Mouse (Mus musculus): ENCODE data around the gene Aox1.

The Aox1 gene

DNA sequence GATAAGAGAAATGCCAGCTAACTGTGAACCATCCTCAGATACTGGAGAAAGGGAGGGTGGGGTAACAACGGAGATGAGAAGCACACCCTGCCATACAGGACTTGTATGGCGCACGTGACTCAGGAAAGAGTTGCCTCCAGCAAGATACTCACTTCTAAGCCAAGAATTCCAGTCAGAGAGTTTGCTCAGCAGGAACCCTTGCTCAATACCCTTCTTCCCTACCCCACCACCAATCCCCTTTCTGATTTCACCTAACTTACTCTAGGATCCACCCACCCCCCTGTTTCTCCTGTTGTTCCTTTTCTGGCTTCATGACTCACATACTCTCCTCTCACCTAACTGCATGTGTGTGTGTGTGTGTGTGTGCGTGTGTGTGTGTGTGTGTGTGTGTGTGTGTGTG lies 81.6 kb downstream of the Aox1 start:
- CTCF ChIA-PET = interaction anchor here (0.6 kb wide), 1 partner anchor 203 kb away, joined by 6 read pairs; no protein-coding TSS in a partner anchor

DNA sequence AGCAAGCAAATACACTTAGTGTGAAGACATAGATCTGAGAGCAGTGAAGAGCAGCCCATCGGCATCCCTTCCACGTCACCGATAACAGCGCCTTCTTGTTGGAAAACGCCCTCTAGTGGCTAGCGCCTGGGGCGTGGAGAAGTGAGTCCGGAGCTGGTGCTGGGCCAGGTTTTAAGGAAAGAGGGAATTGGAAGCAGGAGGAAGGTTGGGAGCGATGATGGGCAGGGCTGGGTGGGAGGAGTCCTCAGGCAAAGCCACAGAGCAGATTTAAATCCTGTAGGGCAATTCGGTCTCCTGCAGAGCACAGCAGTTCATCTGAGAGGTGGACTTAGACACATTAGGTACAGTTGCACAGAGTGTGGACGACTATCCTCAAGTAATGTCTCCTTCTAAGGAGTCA lies 83.1 kb downstream of the Aox1 start, which contains the start of gene Aox3:
Aox3 (plus strand) TSS at position 251 of the 400 bp plus-strand sequence.
- CTCF ChIA-PET = no interaction called here

DNA sequence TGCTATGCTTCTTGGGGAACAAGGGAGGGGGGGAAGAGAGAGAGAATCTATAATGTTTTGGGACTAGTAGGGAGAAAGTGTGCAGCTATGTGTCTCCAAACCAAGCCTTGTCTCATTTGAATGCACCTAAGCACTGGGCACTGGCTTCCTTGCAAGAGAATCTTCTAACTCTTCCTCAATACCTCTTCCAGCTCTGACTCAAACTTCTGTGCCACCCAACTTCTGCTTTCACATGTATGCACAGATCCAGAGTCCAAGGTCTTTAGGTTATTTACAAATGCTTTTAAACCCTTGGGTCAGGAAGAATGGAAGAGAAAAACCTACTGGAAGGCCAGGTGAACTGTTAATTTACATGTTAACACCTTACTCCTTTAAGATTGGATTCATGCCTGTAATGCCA lies 83.7 kb downstream of the Aox1 start:
- CTCF ChIA-PET = no interaction called here

DNA sequence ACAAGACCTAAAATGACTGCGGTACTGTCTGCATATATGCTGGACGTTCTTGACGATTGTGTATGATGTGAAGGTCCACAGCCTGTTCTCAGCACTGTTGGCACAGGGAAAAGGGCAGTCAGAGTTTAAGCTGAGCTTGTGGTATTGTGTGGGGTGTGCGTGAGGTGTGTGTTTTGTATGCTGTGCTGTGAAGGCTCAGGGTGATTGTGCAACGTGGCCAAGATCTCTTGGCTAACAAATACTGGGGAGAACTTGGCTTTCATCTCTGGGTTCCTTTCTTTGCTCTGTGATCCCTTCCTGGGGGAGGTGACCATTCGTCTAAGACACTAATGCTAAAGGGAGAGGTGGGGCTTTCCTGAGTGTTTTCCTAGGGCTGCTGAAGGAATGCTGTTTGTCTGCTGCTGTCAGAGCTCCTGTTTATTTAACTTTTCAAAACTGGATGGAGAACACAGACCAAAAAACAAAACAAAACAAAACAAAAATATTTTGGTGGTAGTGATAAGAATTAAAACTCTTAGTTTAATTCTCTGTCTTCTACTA lies 84.4 kb downstream of the Aox1 start:
- CTCF ChIA-PET = no interaction called here

DNA sequence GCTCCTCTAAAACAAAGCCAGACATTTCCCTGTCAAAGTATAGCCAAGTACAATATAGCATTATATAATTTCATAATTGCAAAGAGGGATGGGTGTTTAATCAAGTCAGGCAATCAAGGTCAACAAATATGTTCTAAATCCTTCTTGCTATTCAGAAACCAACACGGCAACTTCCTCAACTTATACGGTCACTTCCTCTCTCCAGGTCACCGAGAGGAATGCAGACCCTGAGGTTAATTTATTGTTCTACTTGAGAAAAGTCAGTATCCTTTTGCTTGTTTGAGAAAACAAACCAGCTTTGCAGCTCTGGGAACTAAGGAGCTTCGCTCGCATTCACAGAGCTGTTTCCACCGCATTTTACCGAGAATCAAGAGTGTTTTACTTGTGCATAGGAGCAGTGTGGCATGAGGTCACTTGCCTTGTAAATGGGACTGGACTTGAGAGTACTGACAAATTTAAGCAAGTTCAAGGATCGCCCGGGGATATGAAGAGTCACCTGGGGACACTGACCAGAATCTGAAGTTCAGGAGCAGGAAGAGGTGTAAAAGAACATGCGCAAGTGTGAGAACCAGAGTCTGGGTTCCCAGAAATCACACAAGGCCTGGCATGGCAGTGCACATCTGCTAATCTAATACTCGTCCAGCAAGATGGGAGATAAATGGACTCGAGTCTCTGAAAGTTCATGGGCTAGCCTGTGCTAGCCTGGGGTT lies 85.1 kb downstream of the Aox1 start:
- CTCF ChIA-PET = no interaction called here

DNA sequence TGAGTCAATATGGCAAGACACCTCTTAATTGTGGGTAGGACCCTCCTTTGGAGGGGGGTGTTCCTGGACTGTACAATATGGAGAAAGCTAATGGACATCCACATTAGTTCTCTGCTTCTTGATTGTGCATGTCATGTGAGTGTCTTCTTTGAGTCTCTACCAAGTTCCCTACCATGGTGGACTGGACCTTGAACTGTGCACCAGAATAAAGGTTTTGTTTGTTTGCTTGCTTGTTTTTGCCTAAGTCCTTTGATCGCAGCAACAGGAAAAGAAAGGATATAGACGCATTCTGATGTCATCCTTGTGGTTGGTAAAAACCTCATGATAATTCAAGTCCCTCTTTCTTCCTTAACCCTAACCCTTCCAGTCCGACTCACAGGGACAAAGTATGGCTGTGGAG lies 88.5 kb downstream of the Aox1 start:
- CTCF ChIA-PET = no interaction called here

DNA sequence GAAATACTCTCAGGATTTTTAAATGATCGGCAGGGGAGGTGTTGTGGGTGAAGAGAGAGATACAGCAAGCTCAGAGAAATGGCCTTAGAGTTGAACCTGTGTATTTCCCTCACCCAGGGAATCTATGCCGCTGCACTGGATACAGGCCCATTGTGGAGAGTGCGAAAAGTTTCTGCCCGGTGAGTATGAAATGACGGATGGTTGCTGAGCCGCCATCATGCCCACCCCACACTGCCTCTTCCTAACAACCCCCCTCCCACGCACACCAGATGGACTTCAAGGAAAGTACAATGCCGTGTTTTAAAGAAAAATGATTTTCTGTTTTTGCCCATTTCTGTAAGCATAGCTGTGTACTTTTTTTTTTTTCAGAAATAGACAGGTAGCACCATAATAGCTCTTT lies 95.2 kb downstream of the Aox1 start:
- CTCF ChIA-PET = no interaction called here

DNA sequence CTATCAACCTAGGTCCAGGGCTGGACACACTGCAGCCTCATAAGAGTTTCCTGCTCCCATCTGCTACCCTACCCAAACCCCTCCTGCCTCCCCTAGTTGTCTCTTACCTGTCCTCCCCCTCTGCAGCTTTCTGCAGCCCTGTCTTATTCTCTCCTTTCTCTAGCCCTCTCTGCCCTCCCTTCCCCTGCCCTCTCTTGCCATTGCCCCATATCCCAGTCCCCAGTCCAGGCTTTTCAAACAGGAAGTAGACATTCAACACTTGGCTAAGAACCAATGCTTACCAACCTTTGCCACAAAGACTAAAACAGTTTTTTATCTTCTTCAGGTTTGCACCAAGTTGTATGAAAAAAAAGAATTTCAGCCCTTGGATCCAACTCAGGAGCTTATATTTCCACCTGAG lies 108.2 kb downstream of the Aox1 start:
- CTCF ChIA-PET = no interaction called here

DNA sequence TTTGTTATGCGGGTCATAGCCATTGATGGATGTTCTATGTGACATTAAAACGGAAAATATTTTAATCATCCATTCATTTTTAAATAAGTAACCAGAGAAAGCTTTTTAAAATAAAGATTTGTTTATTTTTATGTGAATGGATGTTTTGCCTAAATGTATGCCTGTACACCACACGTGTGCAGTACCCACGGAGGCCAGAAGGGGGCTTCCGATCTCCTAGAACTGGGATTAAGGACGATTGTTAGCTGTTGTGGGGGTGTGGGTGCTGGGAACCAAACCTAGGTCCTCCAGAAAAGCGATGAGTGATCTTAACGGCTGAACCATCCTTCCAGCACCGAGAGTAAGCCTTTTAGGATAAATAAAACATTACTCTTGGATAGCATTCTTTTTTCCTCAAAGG lies 109.3 kb downstream of the Aox1 start:
- CTCF ChIA-PET = no interaction called here

DNA sequence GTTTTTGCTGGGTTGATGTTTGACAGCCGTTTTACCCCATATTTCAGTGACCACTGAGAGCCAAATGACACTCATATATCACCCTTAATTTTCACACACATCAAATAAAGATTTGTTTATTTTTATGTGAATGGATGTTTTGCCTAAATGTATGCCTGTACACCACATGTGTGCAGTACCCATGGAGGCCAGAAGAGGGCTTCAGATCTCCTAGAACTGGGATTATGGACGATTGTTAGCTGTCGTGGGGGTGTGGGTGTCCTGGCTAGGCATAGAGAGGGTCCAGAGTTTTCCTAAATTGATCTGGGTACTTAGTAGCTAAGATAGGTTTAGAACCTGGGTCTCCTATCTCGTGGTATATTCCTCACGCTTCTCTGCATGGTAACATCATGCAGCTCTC lies 110.9 kb downstream of the Aox1 start:
- CTCF ChIA-PET = no interaction called here

DNA sequence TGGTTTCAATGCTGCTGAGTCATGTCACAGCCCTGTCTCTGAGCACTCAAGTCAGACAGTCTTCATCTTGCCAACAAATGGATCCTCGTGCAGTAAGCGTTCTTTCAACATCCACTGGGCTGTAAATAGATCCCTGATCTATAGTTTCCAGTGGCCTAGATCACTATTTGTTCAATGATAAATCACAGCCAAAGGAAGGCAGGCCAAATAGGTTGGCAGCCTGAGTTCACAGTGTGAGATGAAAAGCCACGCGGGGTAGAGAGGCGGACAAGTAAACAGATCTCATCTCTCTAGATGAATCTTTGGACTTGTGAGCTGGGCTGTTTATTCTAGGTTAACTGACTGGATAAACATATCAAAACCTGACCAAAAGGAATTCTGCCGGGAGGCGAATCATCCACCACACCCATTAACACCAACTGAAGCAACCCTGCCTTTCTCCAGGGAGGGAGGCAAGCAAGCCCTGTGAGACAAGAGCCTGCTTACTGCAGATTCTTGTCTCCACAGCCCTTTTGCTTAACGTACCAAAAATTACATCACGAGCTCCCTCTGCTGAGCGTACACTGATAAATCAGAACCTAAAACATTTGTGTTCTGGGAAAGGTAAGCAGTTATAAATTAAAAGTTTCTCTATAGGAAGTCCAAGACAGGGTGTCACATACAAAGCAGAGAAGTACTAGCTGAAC lies 114.8 kb downstream of the Aox1 start:
- CTCF ChIA-PET = no interaction called here

DNA sequence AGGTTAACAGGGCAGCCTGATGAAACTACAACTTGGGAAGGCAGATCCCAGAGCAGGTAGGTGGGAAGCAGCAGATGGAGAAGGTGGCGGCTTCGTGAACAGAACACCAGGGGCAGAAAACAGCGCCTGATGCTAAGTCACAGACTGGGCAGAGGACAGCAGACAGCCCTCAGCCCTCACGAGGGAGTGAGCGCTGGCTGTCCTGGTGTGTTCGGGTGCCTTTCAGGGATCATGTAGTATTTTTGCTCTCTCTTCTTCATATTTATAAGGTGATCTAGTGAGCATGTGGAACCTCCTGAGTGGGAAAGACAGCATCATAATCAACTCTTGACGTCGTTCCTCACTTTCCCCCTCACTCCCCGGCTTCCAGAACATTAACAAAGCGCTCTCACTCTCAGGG lies 116.3 kb downstream of the Aox1 start:
- CTCF ChIA-PET = no interaction called here

DNA sequence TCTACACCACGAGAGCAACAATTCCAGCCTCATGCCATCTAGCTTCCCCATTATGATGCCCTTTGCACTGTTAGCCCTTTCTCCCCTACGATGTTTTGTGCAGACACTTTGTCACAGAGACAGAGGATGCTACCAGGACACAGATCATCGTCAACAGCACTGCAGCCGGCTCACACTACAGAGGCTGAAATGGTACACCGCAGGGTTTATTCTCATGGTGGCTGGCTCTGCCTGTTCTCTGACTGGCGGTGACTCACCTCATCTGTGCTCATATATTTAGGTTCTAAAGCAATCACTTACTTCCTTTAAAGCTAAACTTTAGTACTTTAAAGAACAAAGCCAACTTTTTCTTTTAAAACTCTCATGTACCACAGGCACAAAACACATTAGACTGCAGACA lies 118.0 kb downstream of the Aox1 start:
- CTCF ChIA-PET = no interaction called here

DNA sequence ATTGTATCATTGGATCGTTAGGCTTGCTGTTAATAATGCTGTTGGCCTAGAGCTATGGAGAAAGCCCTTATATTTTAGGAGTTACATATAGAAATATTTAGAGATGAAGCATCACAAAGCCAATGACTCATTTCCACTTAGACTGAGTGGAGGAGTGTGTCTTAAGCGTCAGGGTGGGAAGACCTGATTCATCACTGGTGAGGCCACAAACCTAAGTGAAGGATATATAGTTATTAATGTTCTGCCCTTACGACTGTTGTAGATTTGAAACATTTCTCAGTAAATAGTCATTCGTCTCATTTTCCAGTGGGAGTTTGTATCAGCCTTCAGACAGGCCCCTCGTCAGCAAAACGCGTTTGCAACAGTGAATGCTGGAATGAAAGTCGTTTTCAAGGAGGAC lies 122.5 kb downstream of the Aox1 start:
- CTCF ChIA-PET = no interaction called here

All from spleen, embryonic (tissue).